ENCODE assay signal across 30 mouse cellular contexts in genomic region chr11:46396860-46397179, GRCm38 (mm10). TPM values are rescaled to one million over a fixed set of nuclear protein-coding genes. Genes with fewer than 3 reads are reported as not detected.
DNase-seq lines count a peak whose midpoint lies in the region; ATAC-seq and TF ChIP-seq lines count a peak whose summit lies in the region.
"Had no signal": no experiment of that assay in that cellular context is flagged by ENCODE, and none has a peak within 500 bp of the region (broad histone marks: within the 10 kb centered on the region; RNA-seq: fewer than 3 reads in every experiment).

No protein-coding gene starts in this region.

- no peak overlapping the region for H3K4me3 ChIP-seq in lung, embryonic 14.5 days (ENCODE audit: low read depth, low read length)
- no peak overlapping the region for H3K4me3 ChIP-seq in spleen, adult 2 months (ENCODE audit: extremely low read depth, insufficient read depth, insufficient read length)
- H3K4me3 ChIP-seq: embryonic facial prominence, embryonic 15.5 days; erythroblast, embryonic 14.5 days; forebrain, embryonic 10.5 days; heart, adult 2 months; heart, embryonic 12.5 days; hindbrain, embryonic 12.5 days had no signal

- intact Hi-C loops in heart, postnatal 25 days (cut with DNase I), result no loop called here

- H3K27me3 ChIP-seq in lung, embryonic 14.5 days (ENCODE audit: insufficient read depth, low read length), result no peaks in the 10 kb centered on the region
- H3K27me3 ChIP-seq in spleen, adult 2 months (ENCODE audit: control insufficient read depth, insufficient read depth, low read length), result no peaks in the 10 kb centered on the region
- H3K27me3 ChIP-seq: embryonic facial prominence, embryonic 15.5 days; heart, embryonic 12.5 days; hindbrain, embryonic 12.5 days had no signal

- WGBS in lung, embryonic 14.5 days, result 66% methylated on average over 4 of the region's 4 CpGs
- WGBS in spleen, adult 2 months, result 68% methylated on average over 4 of the region's 4 CpGs

- peak; percentile 31; the same call in 1 of the 2 replicates for ATAC-seq in lung, embryonic 14.5 days (ENCODE audit: insufficient read depth)
- ATAC-seq in megakaryocyte-erythroid progenitor cell, adult 5-6 weeks (replicated peaks; ENCODE audit: low FRiP score, low TSS enrichment, poor library complexity, severe bottlenecking), result peak; percentile 49; the same call in 1 of the 2 replicates
- ATAC-seq: activated CD4-positive, CD25-positive, alpha-beta regulatory T cell, adult 4 months; forebrain, embryonic 14.5 days; hindbrain, embryonic 16.5 days; Patski had no signal

- TF ChIP-seq CTCF in lung, embryonic 14.5 days (IDR thresholded peaks at IDR 0.05; ENCODE audit: low read depth), result no peak
- no peak for TF ChIP-seq CTCF in spleen, adult 2 months (IDR thresholded peaks at IDR 0.05; ENCODE audit: extremely low read depth, insufficient read depth, insufficient read length, insufficient replicate concordance)

- no peaks in the 10 kb centered on the region for H3K4me1 ChIP-seq in lung, embryonic 14.5 days (ENCODE audit: insufficient read depth)
- H3K4me1 ChIP-seq in spleen, adult 2 months (ENCODE audit: control insufficient read depth, insufficient read depth, insufficient read length), result peaks cover 17% of the 10 kb centered on the region; the same call in 1 of the 2 replicates
- H3K4me1 ChIP-seq: embryonic facial prominence, embryonic 15.5 days; hindbrain, embryonic 12.5 days had no signal

- no peaks in the 10 kb centered on the region for H3K36me3 ChIP-seq in lung, embryonic 14.5 days (ENCODE audit: insufficient read depth)
- no peaks in the 10 kb centered on the region for H3K36me3 ChIP-seq in spleen, adult 2 months (ENCODE audit: control insufficient read depth, insufficient read depth, low read length)
- H3K36me3 ChIP-seq: embryonic facial prominence, embryonic 15.5 days; forebrain, embryonic 10.5 days; heart, embryonic 12.5 days; hindbrain, embryonic 12.5 days had no signal

- no peak overlapping the region for H3K27ac ChIP-seq in lung, embryonic 14.5 days (ENCODE audit: low read depth)
- peak overlapping the region; percentile 67; the same call in 1 of the 2 replicates for H3K27ac ChIP-seq in spleen, adult 2 months (ENCODE audit: insufficient read depth, low read length)
- H3K27ac ChIP-seq: embryonic facial prominence, embryonic 15.5 days; forebrain, embryonic 10.5 days; heart, adult 2 months; hindbrain, embryonic 12.5 days had no signal

- no peak overlapping the region for H3K9ac ChIP-seq in lung, embryonic 14.5 days
- H3K9ac ChIP-seq: embryonic facial prominence, embryonic 15.5 days; heart, embryonic 12.5 days; hindbrain, embryonic 12.5 days had no signal

- DNase-seq in frontal cortex, adult 2 months (ENCODE audit: extremely low spot score in 1 of 2, low spot score in 1 of 2), result peak; percentile 28 to 43
- no peak for DNase-seq in frontal cortex, postnatal 10 days (ENCODE audit: low spot score in 2 of 2)
- no peak for DNase-seq in lung, embryonic 14.5 days
- DNase-seq in lung, postnatal 14 days, result no peak
- DNase-seq in spleen, adult 2 months (ENCODE audit: low read depth in 1 of 2, low spot score in 2 of 2), result no peak
- no peak for DNase-seq in spleen, postnatal 36 days (ENCODE audit: low spot score in 2 of 2)
- no peak for DNase-seq in heart, postnatal 25 days (ENCODE audit: low spot score)
- DNase-seq: adrenal gland, postnatal 14 days; cerebellum, adult 18-20 months; cerebellum, adult 9-11 months; embryo, embryonic 11 days; gastrocnemius, postnatal 10 days; heart, adult 2 months; heart, postnatal 4 days had no signal

- no peaks in the 10 kb centered on the region for H3K9me3 ChIP-seq in lung, embryonic 14.5 days (ENCODE audit: low read depth, low read length)
- H3K9me3 ChIP-seq: embryonic facial prominence, embryonic 15.5 days; forebrain, embryonic 10.5 days; heart, embryonic 12.5 days; hindbrain, embryonic 12.5 days had no signal

- no peak overlapping the region for H3K4me2 ChIP-seq in lung, embryonic 14.5 days
- H3K4me2 ChIP-seq: embryonic facial prominence, embryonic 15.5 days; heart, embryonic 12.5 days; hindbrain, embryonic 12.5 days had no signal

- TF ChIP-seq POLR2A in spleen, adult 2 months (IDR thresholded peaks at IDR 0.05; ENCODE audit: low read depth, low read length), result no peak

RNA-seq across cellular contexts. Expression of gene Fam71b, which starts 0.5 kb away (rescaled TPM):
- polyA plus RNA-seq in frontal cortex, adult 2 months (2012; rRNA removed), result not detected in 2 replicates
- not detected in 2 replicates for polyA plus RNA-seq in lung, embryonic 14.5 days (2014; fragmentation: Nextera tagmentation; extraction: Ambion mirVana)
- polyA plus RNA-seq in spleen, adult 2 months (2012; rRNA removed), result 0.69 and 1.2 TPM in 2 replicates
- not detected in 2 replicates for total RNA-seq in megakaryocyte-erythroid progenitor cell, adult 5-6 weeks (2014; fragmentation: Nextera tagmentation)
- not detected in 2 replicates for total RNA-seq in megakaryocyte-erythroid progenitor cell, adult 5-6 weeks (2017)
- not detected for total RNA-seq in heart, postnatal 25 days (2021)
- total RNA-seq: adrenal gland, adult 18-20 months; adrenal gland, postnatal 14 days; common myeloid progenitor, adult 5-6 weeks; gastrocnemius, postnatal 10 days; gastrocnemius, postnatal 4 days; heart, adult 2 months; heart, postnatal 4 days had no signal
- polyA plus RNA-seq: activated CD4-positive, CD25-positive, alpha-beta regulatory T cell, adult 4 months; embryonic facial prominence, embryonic 11.5 days; embryonic facial prominence, embryonic 15.5 days; erythroblast, embryonic 14.5 days; forebrain, embryonic 10.5 days; forebrain, embryonic 14.5 days; heart, embryonic 12.5 days; heart, postnatal 0 days; hindbrain, embryonic 12.5 days; hindbrain, embryonic 16.5 days; intestine, embryonic 14.5 days; Patski had no signal

RNA-seq across cellular contexts. Expression of gene Itk, which starts 7.5 kb away (rescaled TPM):
- 0.20 and 0.36 TPM in 2 replicates for polyA plus RNA-seq in frontal cortex, adult 2 months (2012; rRNA removed)
- polyA plus RNA-seq in lung, embryonic 14.5 days (2014; fragmentation: Nextera tagmentation; extraction: Ambion mirVana), result 0.08 TPM in 1 of 2 replicates, not detected in the other
- 9.8 and 11.5 TPM in 2 replicates for polyA plus RNA-seq in spleen, adult 2 months (2012; rRNA removed)
- total RNA-seq in megakaryocyte-erythroid progenitor cell, adult 5-6 weeks (2014; fragmentation: Nextera tagmentation), result 3.4 and 4.8 TPM in 2 replicates
- total RNA-seq in megakaryocyte-erythroid progenitor cell, adult 5-6 weeks (2017), result 1.7 and 1.8 TPM in 2 replicates
- total RNA-seq in heart, postnatal 25 days (2021), result under 1 TPM; 0.16 to 0.31 TPM
- polyA plus RNA-seq: embryonic facial prominence, embryonic 11.5 days; forebrain, embryonic 10.5 days; forebrain, embryonic 14.5 days; heart, embryonic 12.5 days; heart, postnatal 0 days; hindbrain, embryonic 12.5 days; hindbrain, embryonic 16.5 days had no signal

RNA-seq across cellular contexts. Expression of gene Med7, which starts 39.9 kb away (rescaled TPM):
- polyA plus RNA-seq in frontal cortex, adult 2 months (2012; rRNA removed), result 31.8 and 32.2 TPM in 2 replicates
- polyA plus RNA-seq in lung, embryonic 14.5 days (2014; fragmentation: Nextera tagmentation; extraction: Ambion mirVana), result 69.3 and 71.8 TPM in 2 replicates
- polyA plus RNA-seq in spleen, adult 2 months (2012; rRNA removed), result 14.7 and 21.0 TPM in 2 replicates
- 121 and 124 TPM in 2 replicates for total RNA-seq in megakaryocyte-erythroid progenitor cell, adult 5-6 weeks (2014; fragmentation: Nextera tagmentation)
- 49.7 and 59.8 TPM in 2 replicates for total RNA-seq in megakaryocyte-erythroid progenitor cell, adult 5-6 weeks (2017)
- total RNA-seq in heart, postnatal 25 days (2021), result 10 to 100 TPM; 14.6 to 16.9 TPM

RNA-seq across cellular contexts. Expression of gene Havcr2, which starts 57.9 kb away (rescaled TPM):
- polyA plus RNA-seq in frontal cortex, adult 2 months (2012; rRNA removed), result 1.6 and 2.0 TPM in 2 replicates
- polyA plus RNA-seq in lung, embryonic 14.5 days (2014; fragmentation: Nextera tagmentation; extraction: Ambion mirVana), result 0.21 and 0.24 TPM in 2 replicates
- polyA plus RNA-seq in spleen, adult 2 months (2012; rRNA removed), result 2.5 and 3.2 TPM in 2 replicates
- 0.54 and 0.63 TPM in 2 replicates for total RNA-seq in megakaryocyte-erythroid progenitor cell, adult 5-6 weeks (2014; fragmentation: Nextera tagmentation)
- 0.52 and 1.4 TPM in 2 replicates for total RNA-seq in megakaryocyte-erythroid progenitor cell, adult 5-6 weeks (2017)
- total RNA-seq in heart, postnatal 25 days (2021), result under 1 TPM; 0.28 to 0.36 TPM
- polyA plus RNA-seq: embryonic facial prominence, embryonic 11.5 days; erythroblast, embryonic 14.5 days; forebrain, embryonic 10.5 days; Patski had no signal

Comparison
In these comparisons a context has a peak if more than half of its experiments do, and no peak if none do; other contexts are left out.
1. DNase-seq: peak in frontal cortex, adult 2 months (2 of 2); none in frontal cortex, postnatal 10 days (0 of 2), lung, embryonic 14.5 days (single experiment), lung, postnatal 14 days (single experiment), spleen, adult 2 months (0 of 2), spleen, postnatal 36 days (0 of 2) and heart, postnatal 25 days (single experiment).